Mouse (Mus musculus) stomach, embryonic 14.5 days (tissue): ENCODE measurements around the gene Phf20. TPM values are rescaled to one million over a fixed set of nuclear protein-coding genes. Genes with fewer than 3 reads are reported as not detected.

ENCODE experiments used
- ATAC-seq: fragments of 200-750 bp; cut with Nextera tagmentation; 2 replicates; pipeline ENCODE4 v1.8.0; 2017; ENCODE audit warnings: low read depth, moderate TSS enrichment; ENCODE audit not compliant: insufficient number of reproducible peaks, insufficient read depth, low FRiP score
- H3K27ac ChIP-seq: fragments of 300-500 bp; sonication (generic); 2 replicates; pipeline ENCODE4 v1.5.1; 2014; ENCODE audit warnings: mild to moderate bottlenecking, low read length, moderate library complexity, mixed read lengths
- H3K27me3 ChIP-seq: fragments of 300-500 bp; sonication (generic); 2 replicates; pipeline ENCODE4 v1.6.1; 2014; ENCODE audit warnings: low read length, control low read depth, mixed read lengths; ENCODE audit not compliant: control insufficient read depth, insufficient read depth
- H3K36me3 ChIP-seq: fragments of 300-500 bp; sonication (generic); 2 replicates; pipeline ENCODE4 v1.6.1; 2014; ENCODE audit warnings: mild to moderate bottlenecking, control low read depth, low read length, moderate library complexity, mixed read lengths; ENCODE audit not compliant: control insufficient read depth, insufficient read depth
- H3K4me1 ChIP-seq: fragments of 300-500 bp; sonication (generic); 2 replicates; pipeline ENCODE4 v1.6.1; 2014; ENCODE audit warnings: low read length, control low read depth, mixed read lengths; ENCODE audit not compliant: control insufficient read depth, insufficient read depth
- H3K4me2 ChIP-seq: fragments of 300-500 bp; sonication (generic); replicated peaks from 2 replicates; pipeline ENCODE4 v1.6.1; 2014; ENCODE audit warnings: low read depth, low read length, control low read depth
- H3K4me3 ChIP-seq: fragments of 300-500 bp; sonication (generic); 2 replicates; pipeline ENCODE4 v1.5.1; 2014; ENCODE audit warnings: low read depth, low read length, control low read depth
- H3K9ac ChIP-seq: fragments of 300-500 bp; sonication (generic); replicated peaks from 2 replicates; pipeline ENCODE4 v1.6.1; 2014; ENCODE audit warnings: low read depth, mild to moderate bottlenecking, control low read depth, low read length, moderate library complexity, mixed read lengths
- H3K9me3 ChIP-seq: fragments of 300-500 bp; sonication (generic); 2 replicates; pipeline ENCODE4 v1.6.1; 2016; ENCODE audit warnings: low read depth, low read length, control low read depth; ENCODE audit not compliant: control insufficient read depth
- whole genome bisulfite sequencing: fragments of 180-500 bp; shearing (Covaris S2); extraction: QIAGEN DNeasy Blood & Tissue Kit; methylation state at CpG from one replicate; pipeline ENCODE4 v1.1.7; 2014; 5-methylcytosine and 5-hydroxymethylcytosine counted together
- polyA plus RNA-seq: library from polyadenylated mRNA; unstranded; fragments of >200 nt; fragmentation: Nextera tagmentation; extraction: Ambion mirVana; gene quantifications from 2 replicates; pipeline ENCODE4 v1.2.1, GENCODE M21; 2014

The Phf20 gene
- polyA plus RNA-seq, 1 experiment from 2014 or later = 93.0 TPM

GRCm38 (mm10) chr2:156309948-156310347, 113.7 kb downstream of the Phf20 start:
- Histone ChIP-seq H3K27me3 (no peaks in the 10 kb centered on the region), H3K27ac (no peak overlapping the region), H3K4me2 (no peak overlapping the region), H3K4me1 (no peaks in the 10 kb centered on the region), H3K9ac (no peak overlapping the region), H3K9me3 (no peaks in the 10 kb centered on the region; the same call in 1 of the 2 replicates), H3K36me3 (peaks cover under 1% of the 10 kb centered on the region), H3K4me3 (no peak overlapping the region)
- WGBS = 95% methylated on average over 5 of the region's 5 CpGs
- no peak for ATAC-seq

DNA sequence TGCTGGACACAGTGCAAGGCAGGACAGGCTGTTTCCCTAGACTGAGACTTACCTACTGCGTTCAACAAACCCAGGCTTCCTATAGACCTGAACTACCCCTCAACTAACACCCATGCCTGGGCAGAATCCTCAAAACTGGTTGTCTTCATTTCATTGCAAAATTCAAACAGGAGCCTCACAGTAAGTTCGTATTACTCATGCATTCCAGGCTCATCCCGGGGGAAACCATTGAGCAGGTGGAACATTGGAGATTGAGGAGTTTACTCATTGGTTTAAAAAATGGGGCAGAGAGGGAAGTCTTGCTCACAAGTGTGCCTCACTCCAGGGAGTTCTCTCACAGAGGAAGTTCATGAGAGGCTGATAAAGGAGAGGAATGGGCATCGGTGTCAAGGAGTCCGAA, 114.2 kb downstream of the Phf20 start:
- Histone ChIP-seq H3K9me3 (no peaks in the 10 kb centered on the region; the same call in 1 of the 2 replicates), H3K4me2 (no peak overlapping the region), H3K4me1 (no peaks in the 10 kb centered on the region), H3K4me3 (no peak overlapping the region), H3K9ac (no peak overlapping the region), H3K36me3 (no peaks in the 10 kb centered on the region; the same call in 1 of the 2 replicates), H3K27ac (no peak overlapping the region), H3K27me3 (no peaks in the 10 kb centered on the region)
- WGBS = 95% methylated on average over 5 of the region's 5 CpGs
- no peak for ATAC-seq

DNA sequence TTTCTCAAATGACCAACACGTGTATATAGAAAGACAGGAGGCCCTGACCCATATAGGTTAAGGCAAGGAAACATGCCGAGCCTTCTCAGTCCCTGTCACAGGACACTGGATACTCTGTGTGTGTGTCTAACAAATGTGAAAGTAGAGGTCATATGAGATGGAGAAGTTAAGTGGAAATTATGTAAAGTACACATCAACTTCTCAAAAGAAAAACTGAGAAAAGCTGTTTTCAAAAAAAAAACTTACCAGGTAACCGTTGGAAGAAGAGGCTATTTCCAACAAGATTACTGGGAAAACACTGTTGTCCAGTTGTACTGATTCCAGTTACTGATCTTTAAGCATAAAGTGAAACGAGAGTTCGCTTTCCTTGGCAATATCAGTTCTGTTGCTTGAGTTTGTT, 114.7 kb downstream of the Phf20 start:
- Histone ChIP-seq H3K9me3 (no peaks in the 10 kb centered on the region; the same call in 1 of the 2 replicates), H3K9ac (no peak overlapping the region), H3K4me3 (no peak overlapping the region), H3K4me1 (no peaks in the 10 kb centered on the region), H3K27ac (no peak overlapping the region), H3K36me3 (no peaks in the 10 kb centered on the region; the same call in 1 of the 2 replicates), H3K27me3 (no peaks in the 10 kb centered on the region), H3K4me2 (peak overlapping the region; percentile 75; the same call in 1 of the 2 replicates)
- WGBS = 93% methylated on average over 5 of the region's 5 CpGs
- no peak for ATAC-seq

DNA sequence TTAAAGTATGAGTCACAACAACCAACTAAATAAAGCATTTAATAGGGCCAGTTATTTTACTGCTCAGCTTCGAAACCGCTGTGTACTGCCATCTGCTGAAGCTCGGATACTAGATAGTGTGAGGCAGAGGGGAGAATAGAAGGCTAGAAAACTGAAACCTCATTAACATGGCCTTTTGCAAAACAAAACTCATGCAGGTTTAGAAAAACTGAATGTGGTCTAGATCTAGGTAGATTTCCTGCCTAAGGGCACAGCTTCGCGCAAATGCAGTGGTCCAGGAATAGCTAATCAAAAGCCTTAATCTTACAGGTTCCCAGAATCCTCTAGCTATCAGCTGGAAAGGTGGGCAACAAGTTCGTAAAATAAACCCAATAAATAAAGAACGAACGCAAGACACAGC, 115.2 kb downstream of the Phf20 start:
- Histone ChIP-seq H3K4me1 (no peaks in the 10 kb centered on the region), H3K27ac (peak overlapping the region; percentile 34; the same call in 1 of the 2 replicates), H3K36me3 (no peaks in the 10 kb centered on the region; the same call in 1 of the 2 replicates), H3K4me2 (peak overlapping the region; percentile 75), H3K9me3 (no peaks in the 10 kb centered on the region; the same call in 1 of the 2 replicates), H3K4me3 (peak overlapping the region; percentile 69), H3K27me3 (no peaks in the 10 kb centered on the region), H3K9ac (peak overlapping the region; percentile 86)
- no peak for ATAC-seq
- 24% methylated on average over 8 of the region's 8 CpGs for WGBS

DNA sequence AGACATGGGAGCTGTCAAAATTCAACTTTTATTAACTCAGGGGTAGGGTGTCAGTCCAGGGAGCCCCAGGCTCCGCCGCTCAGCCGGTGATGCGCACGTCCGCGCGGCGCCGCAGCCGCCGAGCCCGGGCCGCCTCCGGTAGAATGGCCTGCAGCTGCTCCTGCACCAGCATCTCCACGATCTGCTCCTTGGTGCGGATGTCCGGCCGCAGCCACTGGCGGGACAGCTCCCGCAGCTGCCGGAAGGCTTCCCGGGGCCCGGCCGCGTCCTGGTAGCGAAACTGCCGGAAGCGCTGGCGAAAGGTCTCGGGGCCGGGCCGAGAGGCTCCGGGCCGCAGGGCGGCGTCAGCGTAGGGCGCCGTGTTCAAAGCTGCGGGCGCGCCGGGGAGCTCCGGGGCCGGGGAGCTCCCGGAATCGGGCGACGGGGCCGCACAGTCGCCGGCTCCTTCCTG, 115.6 kb downstream of the Phf20 start:
- ATAC-seq = peak; percentile 50; the same call in 1 of the 2 replicates
- Histone ChIP-seq H3K4me3 (peak overlapping the region; percentile 69), H3K27ac (peak overlapping the region; percentile 91), H3K27me3 (no peaks in the 10 kb centered on the region), H3K36me3 (no peaks in the 10 kb centered on the region; the same call in 1 of the 2 replicates), H3K9ac (peak overlapping the region; percentile 86), H3K4me1 (no peaks in the 10 kb centered on the region), H3K9me3 (no peaks in the 10 kb centered on the region; the same call in 1 of the 2 replicates), H3K4me2 (peak overlapping the region; percentile 75)
- under 1% methylated on average over 53 of the region's 53 CpGs for WGBS

- peak within 1 kb of the TSS; percentile 91 for H3K27ac ChIP-seq
- H3K4me1 ChIP-seq = no peaks in the 10 kb centered on the region
- H3K9ac ChIP-seq = peak within 1 kb of the TSS; percentile 86
- H3K4me2 ChIP-seq = peak within 1 kb of the TSS; percentile 75
- H3K36me3 ChIP-seq = no peaks in the 10 kb centered on the region; the same call in 1 of the 2 replicates
- no peaks in the 10 kb centered on the region; the same call in 1 of the 2 replicates for H3K9me3 ChIP-seq
- peak within 1 kb of the TSS; percentile 69 for H3K4me3 ChIP-seq
- peak; percentile 88 for ATAC-seq
- WGBS = under 1% methylated on average over 49 of the region's 49 CpGs
- H3K27me3 ChIP-seq = no peaks in the 10 kb centered on the region
These were observed 116.1 kb downstream of the Phf20 start, which contains the start of the genes Cnbd2 and Scand1 for GRCm38 (mm10) chr2:156312297-156312897. Gene Cnbd2 (plus strand): TSS chr2:156312299. Gene Scand1 (minus strand): TSS chr2:156312704.

GRCm38 (mm10) chr2:156313153-156313552, 116.9 kb downstream of the Phf20 start:
- Histone ChIP-seq H3K4me2 (peak overlapping the region; percentile 75), H3K9ac (no peak overlapping the region), H3K27me3 (no peaks in the 10 kb centered on the region), H3K9me3 (no peaks in the 10 kb centered on the region; the same call in 1 of the 2 replicates), H3K4me3 (peak overlapping the region; percentile 69), H3K27ac (peak overlapping the region; percentile 91; the same call in 1 of the 2 replicates), H3K4me1 (no peaks in the 10 kb centered on the region), H3K36me3 (no peaks in the 10 kb centered on the region; the same call in 1 of the 2 replicates)
- no peak for ATAC-seq
- WGBS = 56% methylated on average over 3 of the region's 3 CpGs

DNA sequence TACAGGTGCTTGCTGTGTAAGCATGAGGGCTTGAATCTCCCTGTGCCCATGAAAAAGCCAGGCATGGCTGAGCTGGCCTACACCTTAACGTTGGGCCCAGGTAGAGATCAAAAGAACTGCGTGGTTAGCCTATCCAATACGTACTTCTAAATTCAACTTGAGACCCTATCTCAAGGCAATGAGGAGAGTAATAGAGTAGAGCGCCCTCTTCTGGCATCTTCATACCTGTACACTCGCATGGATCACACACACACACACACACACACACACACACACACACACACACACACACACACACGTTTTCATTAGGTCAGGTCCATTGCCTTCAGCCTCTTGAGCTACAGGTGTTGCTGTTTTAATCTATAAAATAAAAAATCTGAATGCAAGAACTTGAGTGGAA, 118.5 kb downstream of the Phf20 start:
- Histone ChIP-seq H3K27ac (no peak overlapping the region), H3K4me1 (no peaks in the 10 kb centered on the region), H3K36me3 (no peaks in the 10 kb centered on the region), H3K4me3 (no peak overlapping the region), H3K27me3 (no peaks in the 10 kb centered on the region), H3K9ac (no peak overlapping the region), H3K9me3 (no peaks in the 10 kb centered on the region; the same call in 1 of the 2 replicates), H3K4me2 (no peak overlapping the region)
- 89% methylated on average over 6 of the region's 6 CpGs for WGBS
- no peak for ATAC-seq
